Mouse (Mus musculus) stomach, embryonic 15.5 days (tissue): ENCODE measurements around the gene Bcl7c. TPM values are rescaled to one million over a fixed set of nuclear protein-coding genes. Genes with fewer than 3 reads are reported as not detected.

Source experiments
- ATAC-seq: fragments of 200-750 bp; cut with Nextera tagmentation; 2 replicates; pipeline ENCODE4 v1.8.0; 2017; ENCODE audit warnings: low read depth, moderate number of reproducible peaks, moderate TSS enrichment; ENCODE audit not compliant: insufficient read depth, low FRiP score
- H3K27ac ChIP-seq: fragments of 300-500 bp; sonication (generic); 2 replicates; pipeline ENCODE4 v1.5.1; 2015; ENCODE audit warnings: mild to moderate bottlenecking, inconsistent platforms
- H3K27me3 ChIP-seq: fragments of 300-500 bp; sonication (generic); replicated peaks from 2 replicates; pipeline ENCODE4 v1.6.1; 2015; ENCODE audit warnings: inconsistent platforms
- H3K36me3 ChIP-seq: fragments of 300-500 bp; sonication (generic); 2 replicates; pipeline ENCODE4 v1.6.1; 2015; ENCODE audit warnings: inconsistent platforms
- H3K4me1 ChIP-seq: fragments of 300-500 bp; sonication (generic); 2 replicates; pipeline ENCODE4 v1.6.1; 2015; ENCODE audit warnings: inconsistent platforms
- H3K4me2 ChIP-seq: fragments of 300-500 bp; sonication (generic); 2 replicates; pipeline ENCODE4 v1.6.1; 2015; ENCODE audit warnings: mild to moderate bottlenecking, inconsistent platforms
- H3K4me3 ChIP-seq: fragments of 300-500 bp; sonication (generic); replicated peaks from 2 replicates; pipeline ENCODE4 v1.5.1; 2015; ENCODE audit warnings: inconsistent platforms
- H3K9ac ChIP-seq: fragments of 300-500 bp; sonication (generic); 2 replicates; pipeline ENCODE4 v1.6.1; 2015; ENCODE audit warnings: inconsistent platforms
- H3K9me3 ChIP-seq: fragments of 300-500 bp; sonication (generic); 2 replicates; pipeline ENCODE4 v1.6.1; 2016; ENCODE audit warnings: inconsistent platforms
- WGBS: fragments of 180-500 bp; shearing (Covaris S2); methylation state at CpG from one replicate; pipeline ENCODE4 v1.1.7; 2015; 5-methylcytosine and 5-hydroxymethylcytosine counted together
- polyA plus RNA-seq: library from polyadenylated mRNA; unstranded; fragments of >200 nt; fragmentation: Nextera tagmentation; extraction: Ambion mirVana; gene quantifications from 2 replicates; pipeline ENCODE4 v1.2.1, GENCODE M21; 2015

Bcl7c gene
- polyA plus RNA-seq, 1 experiment from 2014 or later = 59.3 TPM

DNA sequence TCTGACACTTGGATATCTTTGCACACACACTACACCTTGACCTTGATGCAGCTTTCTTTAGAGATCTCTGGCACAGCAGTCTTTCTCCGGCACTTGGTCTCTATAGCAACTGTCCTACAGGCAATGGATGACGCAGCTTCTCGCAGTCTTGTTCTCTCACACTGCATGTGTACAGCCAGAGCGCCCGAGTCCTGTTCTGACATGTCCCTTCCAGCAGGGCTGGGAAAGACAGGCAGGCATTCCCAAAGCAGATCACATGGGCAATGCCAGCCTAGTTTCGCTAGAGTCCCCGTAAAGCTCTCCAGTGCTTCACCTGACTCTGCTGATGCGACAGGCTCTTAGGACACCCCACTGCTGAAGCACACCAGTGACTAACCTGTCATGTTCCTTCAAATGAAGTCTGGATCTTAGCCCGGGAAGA, 33.3 kb downstream of the Bcl7c start:
- Histone ChIP-seq H3K4me3 (no peak overlapping the region), H3K4me2 (no peak overlapping the region), H3K9me3 (no peaks in the 10 kb centered on the region), H3K4me1 (0 out of 2 replicates have a peak, but pooled peaks cover 4% of the 10 kb centered on the region), H3K9ac (no peak overlapping the region), H3K27ac (no peak overlapping the region), H3K36me3 (no peaks in the 10 kb centered on the region), H3K27me3 (no peaks in the 10 kb centered on the region)
- 71% methylated on average over 9 of the region's 9 CpGs for WGBS
- ATAC-seq = peak; percentile 24; the same call in 1 of the 2 replicates

DNA sequence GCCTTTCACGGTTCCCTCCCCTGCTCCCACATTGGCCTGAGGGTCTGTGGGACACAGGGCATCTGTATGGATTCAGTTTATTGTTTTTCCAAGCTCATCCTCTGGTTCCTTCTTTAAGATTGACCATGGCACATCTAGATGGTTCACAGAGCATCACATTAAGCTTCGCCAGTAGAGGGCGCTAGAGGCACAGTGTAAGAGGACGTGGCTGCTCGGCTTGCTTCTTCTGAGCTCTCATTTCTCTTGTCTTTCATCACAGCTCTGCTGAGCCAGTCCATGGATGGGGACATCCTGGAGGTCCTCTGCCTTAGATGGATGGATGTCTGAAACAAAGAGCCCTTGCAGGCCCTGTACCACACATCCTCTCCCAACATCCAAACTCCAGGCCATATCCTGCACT, 33.8 kb downstream of the Bcl7c start:
- Histone ChIP-seq H3K4me3 (no peak overlapping the region), H3K27me3 (no peaks in the 10 kb centered on the region), H3K9me3 (no peaks in the 10 kb centered on the region), H3K4me2 (no peak overlapping the region), H3K27ac (no peak overlapping the region), H3K36me3 (no peaks in the 10 kb centered on the region), H3K9ac (no peak overlapping the region), H3K4me1 (0 out of 2 replicates have a peak, but pooled peaks cover 4% of the 10 kb centered on the region)
- peak; percentile 65; the same call in 1 of the 2 replicates for ATAC-seq
- whole genome bisulfite sequencing = 2% methylated on average over 5 of the region's 5 CpGs

GRCm38 (mm10) chr7:127672776-127673175, 36.0 kb downstream of the Bcl7c start:
- H3K4me2 ChIP-seq = no peak overlapping the region
- H3K27ac ChIP-seq = no peak overlapping the region
- H3K9me3 ChIP-seq = no peaks in the 10 kb centered on the region
- H3K27me3 ChIP-seq = no peaks in the 10 kb centered on the region
- no peak for ATAC-seq
- 0 out of 2 replicates have a peak, but pooled peaks cover 4% of the 10 kb centered on the region for H3K4me1 ChIP-seq
- H3K36me3 ChIP-seq = no peaks in the 10 kb centered on the region
- WGBS = 68% methylated on average over 4 of the region's 4 CpGs
- H3K4me3 ChIP-seq = no peak overlapping the region
- H3K9ac ChIP-seq = no peak overlapping the region

DNA sequence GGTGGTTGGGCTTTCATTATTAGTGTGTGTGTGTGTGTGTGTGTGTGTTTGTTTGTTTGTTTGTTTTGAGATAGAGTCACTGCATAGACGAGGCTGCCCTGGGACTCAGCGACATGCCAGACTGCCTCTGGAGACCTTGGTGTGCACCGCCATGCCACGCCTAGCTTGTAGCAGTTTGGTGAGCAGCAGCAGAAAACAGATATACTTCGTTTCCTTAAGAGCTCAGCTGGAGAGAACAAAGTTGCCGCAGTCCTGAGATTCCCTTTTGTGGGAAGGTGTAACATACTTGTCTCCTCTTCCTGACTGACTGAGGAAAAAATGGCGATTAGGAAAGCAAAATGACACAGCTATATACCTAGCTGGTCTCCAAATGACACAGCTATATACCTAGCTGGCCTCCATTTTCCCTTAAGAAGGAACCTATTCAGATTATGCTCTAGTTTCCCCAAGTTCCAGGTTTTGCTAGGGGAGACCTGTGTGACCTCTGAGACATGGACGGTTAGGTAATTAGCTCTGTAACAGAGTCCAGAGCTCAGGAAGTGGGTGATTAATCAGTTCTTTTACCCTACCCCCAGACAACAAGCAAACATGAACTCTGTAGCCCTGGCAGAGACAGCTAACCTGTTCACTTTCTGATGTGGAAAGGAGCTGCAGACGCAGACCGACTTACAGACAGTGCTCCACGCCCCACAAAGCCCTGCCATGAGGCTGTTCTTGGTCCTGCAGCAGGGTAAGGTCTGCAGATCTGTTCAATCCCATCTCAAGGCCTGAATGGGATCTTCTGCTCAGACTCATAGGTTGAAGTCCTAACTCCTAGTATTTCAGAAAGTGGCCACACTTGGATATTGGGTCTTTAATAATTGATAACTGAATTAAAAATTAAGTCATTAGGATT, 36.6 kb downstream of the Bcl7c start:
- 0 out of 2 replicates have a peak, but pooled peaks cover 2% of the 10 kb centered on the region for H3K36me3 ChIP-seq
- H3K9ac ChIP-seq = no peak overlapping the region
- no peak for ATAC-seq
- no peaks in the 10 kb centered on the region for H3K9me3 ChIP-seq
- H3K4me2 ChIP-seq = no peak overlapping the region
- 57% methylated on average over 11 of the region's 11 CpGs for WGBS
- H3K27ac ChIP-seq = no peak overlapping the region
- H3K4me1 ChIP-seq = 0 out of 2 replicates have a peak, but pooled peaks cover 4% of the 10 kb centered on the region
- no peak overlapping the region for H3K4me3 ChIP-seq
- no peaks in the 10 kb centered on the region for H3K27me3 ChIP-seq

GRCm38 (mm10) chr7:127667171-127667570, 41.6 kb downstream of the Bcl7c start:
- Histone ChIP-seq H3K4me2 (no peak overlapping the region), H3K9ac (no peak overlapping the region), H3K36me3 (0 out of 2 replicates have a peak, but pooled peaks cover 2% of the 10 kb centered on the region), H3K4me1 (no peaks in the 10 kb centered on the region), H3K27ac (no peak overlapping the region), H3K9me3 (no peaks in the 10 kb centered on the region), H3K4me3 (no peak overlapping the region), H3K27me3 (no peaks in the 10 kb centered on the region)
- WGBS = 70% methylated on average over 8 of the region's 8 CpGs
- no peak for ATAC-seq

- Histone ChIP-seq H3K27me3 (no peaks in the 10 kb centered on the region), H3K27ac (no peak overlapping the region), H3K36me3 (0 out of 2 replicates have a peak, but pooled peaks cover 2% of the 10 kb centered on the region), H3K9me3 (no peaks in the 10 kb centered on the region), H3K4me1 (no peaks in the 10 kb centered on the region), H3K4me3 (no peak overlapping the region), H3K9ac (no peak overlapping the region), H3K4me2 (no peak overlapping the region)
- ATAC-seq = no peak
- WGBS = 91% methylated on average over 13 of the region's 13 CpGs
Observed at GRCm38 (mm10) chr7:127666679-127667078, 42.1 kb downstream of the Bcl7c start.

GRCm38 (mm10) chr7:127666066-127666654, 42.6 kb downstream of the Bcl7c start:
- Histone ChIP-seq H3K27me3 (no peaks in the 10 kb centered on the region), H3K9ac (no peak overlapping the region), H3K36me3 (0 out of 2 replicates have a peak, but pooled peaks cover 2% of the 10 kb centered on the region), H3K4me1 (no peaks in the 10 kb centered on the region), H3K4me2 (no peak overlapping the region), H3K4me3 (no peak overlapping the region), H3K9me3 (no peaks in the 10 kb centered on the region), H3K27ac (no peak overlapping the region)
- ATAC-seq = no peak
- WGBS = 92% methylated on average over 6 of the region's 6 CpGs

- H3K27ac ChIP-seq = no peak overlapping the region
- no peak overlapping the region for H3K4me2 ChIP-seq
- no peaks in the 10 kb centered on the region for H3K4me1 ChIP-seq
- H3K36me3 ChIP-seq = 0 out of 2 replicates have a peak, but pooled peaks cover 2% of the 10 kb centered on the region
- no peaks in the 10 kb centered on the region for H3K9me3 ChIP-seq
- no peak overlapping the region for H3K4me3 ChIP-seq
- H3K9ac ChIP-seq = no peak overlapping the region
- H3K27me3 ChIP-seq = no peaks in the 10 kb centered on the region
- ATAC-seq = no peak
- WGBS = 82% methylated on average over 6 of the region's 6 CpGs
Observed at GRCm38 (mm10) chr7:127662926-127663325, 45.8 kb downstream of the Bcl7c start.

DNA sequence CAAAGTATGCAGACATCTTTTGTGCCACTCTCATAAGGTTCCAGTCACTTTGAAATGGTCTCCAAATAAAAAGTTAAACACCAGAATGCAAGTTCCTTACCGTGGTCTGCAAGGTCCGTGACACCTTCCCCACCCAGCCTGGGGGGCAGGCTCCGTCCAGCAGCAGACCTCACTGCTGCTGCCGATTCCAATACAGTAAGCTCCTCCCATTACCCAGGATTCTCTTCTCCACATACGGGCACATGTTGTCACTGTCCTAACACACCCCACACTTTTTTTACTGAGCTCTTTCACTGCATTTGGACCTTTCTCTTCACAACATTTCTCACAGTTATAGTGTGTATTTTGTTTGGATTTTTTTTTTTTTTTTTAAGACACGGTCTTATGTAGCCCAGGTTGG, 46.9 kb downstream of the Bcl7c start:
- Histone ChIP-seq H3K27me3 (no peaks in the 10 kb centered on the region), H3K36me3 (no peaks in the 10 kb centered on the region), H3K27ac (no peak overlapping the region), H3K4me3 (no peak overlapping the region), H3K9me3 (no peaks in the 10 kb centered on the region), H3K9ac (no peak overlapping the region), H3K4me2 (no peak overlapping the region), H3K4me1 (no peaks in the 10 kb centered on the region)
- WGBS = 80% methylated on average over 6 of the region's 6 CpGs
- no peak for ATAC-seq

- H3K9me3 ChIP-seq = no peaks in the 10 kb centered on the region
- H3K4me2 ChIP-seq = no peak overlapping the region
- no peaks in the 10 kb centered on the region for H3K4me1 ChIP-seq
- H3K4me3 ChIP-seq = no peak overlapping the region
- H3K36me3 ChIP-seq = no peaks in the 10 kb centered on the region
- no peak overlapping the region for H3K27ac ChIP-seq
- no peaks in the 10 kb centered on the region for H3K27me3 ChIP-seq
- no peak for ATAC-seq
- no peak overlapping the region for H3K9ac ChIP-seq
- 88% methylated on average over 3 of the region's 3 CpGs for WGBS
Observed at GRCm38 (mm10) chr7:127660882-127661281, 47.9 kb downstream of the Bcl7c start.

GRCm38 (mm10) chr7:127656946-127657345, 51.8 kb downstream of the Bcl7c start:
- Histone ChIP-seq H3K4me1 (peaks cover 3% of the 10 kb centered on the region; the same call in 1 of the 2 replicates), H3K36me3 (no peaks in the 10 kb centered on the region), H3K9me3 (no peaks in the 10 kb centered on the region), H3K27ac (no peak overlapping the region), H3K4me3 (no peak overlapping the region), H3K9ac (no peak overlapping the region), H3K4me2 (no peak overlapping the region), H3K27me3 (no peaks in the 10 kb centered on the region)
- WGBS = 32% methylated on average over 4 of the region's 4 CpGs
- no peak for ATAC-seq

DNA sequence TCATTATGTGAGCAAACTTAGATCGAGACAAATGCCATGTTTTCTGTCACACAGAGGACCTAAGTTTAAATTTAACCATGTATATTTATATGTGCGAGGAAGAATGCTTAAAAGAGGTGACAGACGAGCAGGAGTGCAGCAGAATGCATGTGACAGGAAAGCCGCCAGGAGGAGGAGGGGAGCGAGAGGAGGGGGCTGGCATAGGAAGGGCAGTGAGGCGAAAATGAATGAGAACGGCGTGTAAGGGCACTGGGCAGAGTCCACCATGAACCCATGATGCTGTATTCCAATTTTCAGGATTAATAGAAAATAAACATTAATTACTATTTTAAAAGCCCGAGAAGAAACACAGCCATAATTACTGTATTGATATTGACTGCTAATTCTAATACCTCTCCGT, 54.4 kb downstream of the Bcl7c start:
- Histone ChIP-seq H3K9ac (no peak overlapping the region), H3K27me3 (no peaks in the 10 kb centered on the region), H3K36me3 (no peaks in the 10 kb centered on the region), H3K27ac (no peak overlapping the region), H3K4me3 (no peak overlapping the region), H3K4me1 (peaks cover 3% of the 10 kb centered on the region; the same call in 1 of the 2 replicates), H3K4me2 (no peak overlapping the region), H3K9me3 (no peaks in the 10 kb centered on the region)
- 73% methylated on average over 10 of the region's 10 CpGs for WGBS
- ATAC-seq = no peak
